Mouse (Mus musculus): ENCODE data around the gene Cacna1d. TPM values are rescaled to one million over a fixed set of nuclear protein-coding genes. Genes with fewer than 3 reads are reported as not detected.

Gene Cacna1d
- total RNA-seq, 2 experiments from 2014 or later: 0.36 to 0.38 TPM

DNA sequence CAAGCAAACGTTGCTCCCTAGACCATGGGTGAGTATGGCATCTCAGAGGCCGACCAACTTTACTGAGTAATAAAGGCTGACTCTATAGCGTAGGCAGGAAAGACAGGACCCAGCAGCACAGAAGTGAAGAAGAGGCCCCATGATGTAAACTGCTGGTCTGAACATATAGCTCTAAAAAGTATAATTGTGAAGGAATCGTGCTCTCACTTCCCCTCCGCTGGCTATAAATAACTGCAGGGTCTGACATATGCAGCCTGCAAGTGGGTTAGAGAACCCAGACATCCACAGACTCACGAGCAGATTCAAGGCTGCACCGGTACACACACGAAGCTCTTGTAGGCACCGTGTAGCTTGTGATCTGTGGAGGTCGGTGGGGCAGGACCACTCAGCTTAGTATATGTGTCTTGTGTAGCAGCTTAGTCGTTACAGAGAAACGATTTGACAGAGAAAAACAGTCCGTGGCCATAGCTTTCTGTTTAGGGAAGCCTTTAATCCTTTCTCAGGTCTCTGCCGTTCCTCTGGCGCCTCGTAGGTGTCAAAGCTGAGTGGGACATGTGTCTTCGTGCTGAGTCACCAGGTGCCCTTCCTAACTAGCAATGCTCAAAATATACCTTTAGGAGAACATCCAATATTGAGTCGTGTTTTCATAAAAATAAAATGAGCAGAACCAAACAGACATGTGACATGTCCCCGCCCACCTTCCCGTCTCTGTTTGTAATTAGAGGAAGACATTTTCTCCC, 366.1 kb downstream of the Cacna1d start:
- Histone ChIP-seq H3K4me3 (peak overlapping the region; percentile 36), H3K27ac (no peak overlapping the region)
- intact Hi-C loops (cut with DNase I): no loop called here
- no peak for DNase-seq
- TF ChIP-seq CTCF (IDR thresholded peaks at IDR 0.05): no peak

DNA sequence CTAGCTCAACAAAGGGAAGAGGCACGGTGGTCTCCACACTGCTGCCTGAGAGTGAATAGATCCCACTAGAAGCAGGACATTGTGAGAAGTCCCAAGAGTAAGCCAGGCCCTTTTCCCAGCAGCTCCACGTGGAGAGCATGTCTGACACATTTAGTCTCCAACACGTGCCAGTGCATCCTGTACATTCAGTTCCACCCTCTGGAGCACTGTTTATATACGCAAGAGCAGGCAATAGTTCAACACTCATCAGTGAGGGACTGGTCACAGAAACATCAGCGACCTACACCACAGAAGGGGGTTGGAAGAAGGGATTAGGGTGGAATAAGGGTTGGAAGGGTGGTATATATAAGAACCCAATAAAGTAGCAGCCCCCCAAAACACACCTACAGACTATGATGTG, 371.2 kb downstream of the Cacna1d start:
- no peak overlapping the region for H3K27ac ChIP-seq
- no peak for TF ChIP-seq CTCF (IDR thresholded peaks at IDR 0.05)
- intact Hi-C loops (cut with DNase I): no loop called here
- no peak for DNase-seq
- H3K4me3 ChIP-seq: no peak overlapping the region

GRCm38 (mm10) chr14:30113392-30114108, 377.7 kb downstream of the Cacna1d start:
- intact Hi-C loops (cut with DNase I): no loop called here
- DNase-seq: no peak

GRCm38 (mm10) chr14:30109079-30109478, 382.2 kb downstream of the Cacna1d start:
- DNase-seq: no peak
- no peak overlapping the region for H3K4me3 ChIP-seq
- TF ChIP-seq CTCF (IDR thresholded peaks at IDR 0.05): peak; percentile 41
- intact Hi-C loops (cut with DNase I): no loop called here
- no peak overlapping the region for H3K27ac ChIP-seq

More at GRCm38 (mm10) chr14:30113392-30114108, 377.7 kb downstream of the Cacna1d start:
- TF ChIP-seq CTCF (IDR thresholded peaks at IDR 0.05): no peak
- Histone ChIP-seq H3K4me3 (no peak overlapping the region), H3K27ac (no peak overlapping the region)

- Histone ChIP-seq H3K4me3 (no peak overlapping the region), H3K27ac (no peak overlapping the region)
- intact Hi-C loops (cut with DNase I): no loop called here
- no peak for DNase-seq
- no peak for TF ChIP-seq CTCF (IDR thresholded peaks at IDR 0.05)
Observed at GRCm38 (mm10) chr14:30106550-30106949, 384.7 kb downstream of the Cacna1d start.

GRCm38 (mm10) chr14:30105551-30105950, 385.7 kb downstream of the Cacna1d start:
- TF ChIP-seq CTCF (IDR thresholded peaks at IDR 0.05): no peak
- intact Hi-C loops (cut with DNase I): no loop called here
- no peak for DNase-seq
- Histone ChIP-seq H3K27ac (no peak overlapping the region), H3K4me3 (no peak overlapping the region)

DNA sequence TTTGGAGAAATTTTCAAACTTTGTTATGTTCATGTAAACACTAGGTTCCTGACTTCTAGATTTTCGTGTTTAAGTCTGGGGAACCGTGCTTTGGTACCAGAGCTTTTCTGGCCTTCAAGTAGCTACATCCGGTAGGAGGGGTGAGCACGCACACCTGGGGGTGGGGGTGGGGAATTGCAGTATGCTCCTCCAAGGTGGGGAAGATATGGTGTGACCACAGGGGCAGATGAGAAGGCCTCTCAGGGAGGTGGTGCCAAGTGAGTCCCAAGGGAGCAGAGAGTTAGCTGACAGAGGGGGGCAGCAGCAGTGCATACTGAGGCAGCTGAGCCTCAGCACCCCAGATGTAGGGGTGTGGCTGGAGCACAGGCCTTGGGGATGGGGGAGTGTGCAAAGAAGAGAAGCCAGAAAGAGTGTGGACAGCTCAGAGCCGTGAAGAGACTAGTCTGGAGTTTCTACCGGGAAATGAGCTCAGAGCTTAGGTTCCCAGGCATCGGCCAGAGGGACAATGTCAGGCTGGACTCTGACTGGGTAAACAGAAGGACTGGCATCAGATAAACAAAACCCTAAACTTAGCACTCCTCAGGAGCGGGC, 387.2 kb downstream of the Cacna1d start:
- H3K27ac ChIP-seq: no peak overlapping the region
- TF ChIP-seq CTCF (IDR thresholded peaks at IDR 0.05): no peak
- H3K4me3 ChIP-seq: no peak overlapping the region
- intact Hi-C loops (cut with DNase I): no loop called here
- DNase-seq: no peak

DNA sequence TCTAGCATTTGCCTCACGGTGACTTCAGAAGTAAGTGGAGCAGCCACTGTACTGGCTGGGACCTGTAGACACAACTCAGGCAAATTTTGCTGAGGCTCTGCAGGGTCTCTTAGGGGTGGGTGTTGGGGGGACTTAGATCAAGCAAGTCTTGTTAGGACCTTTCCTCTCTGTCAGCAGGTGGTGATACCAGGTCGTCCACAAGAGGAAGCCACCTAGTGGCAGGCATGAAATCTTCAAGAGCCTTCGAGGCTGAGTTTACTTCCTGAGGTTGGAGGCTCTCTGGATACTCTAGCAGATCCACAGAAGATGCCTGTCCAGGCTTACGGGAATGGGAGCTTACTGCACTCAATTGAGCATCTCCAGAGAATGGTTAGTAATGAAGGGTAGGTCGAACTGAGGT, 394.0 kb downstream of the Cacna1d start:
- DNase-seq: no peak
- intact Hi-C loops (cut with DNase I): no loop called here
- TF ChIP-seq CTCF (IDR thresholded peaks at IDR 0.05): peak; percentile 30; the same call in 1 of the 2 replicates
- H3K4me3 ChIP-seq: no peak overlapping the region
- no peak overlapping the region for H3K27ac ChIP-seq

GRCm38 (mm10) chr14:30092426-30092825, 398.8 kb downstream of the Cacna1d start:
- TF ChIP-seq CTCF (IDR thresholded peaks at IDR 0.05): no peak
- no peak overlapping the region for H3K27ac ChIP-seq
- no peak overlapping the region for H3K4me3 ChIP-seq
- intact Hi-C loops (cut with DNase I): no loop called here
- no peak for DNase-seq

DNA sequence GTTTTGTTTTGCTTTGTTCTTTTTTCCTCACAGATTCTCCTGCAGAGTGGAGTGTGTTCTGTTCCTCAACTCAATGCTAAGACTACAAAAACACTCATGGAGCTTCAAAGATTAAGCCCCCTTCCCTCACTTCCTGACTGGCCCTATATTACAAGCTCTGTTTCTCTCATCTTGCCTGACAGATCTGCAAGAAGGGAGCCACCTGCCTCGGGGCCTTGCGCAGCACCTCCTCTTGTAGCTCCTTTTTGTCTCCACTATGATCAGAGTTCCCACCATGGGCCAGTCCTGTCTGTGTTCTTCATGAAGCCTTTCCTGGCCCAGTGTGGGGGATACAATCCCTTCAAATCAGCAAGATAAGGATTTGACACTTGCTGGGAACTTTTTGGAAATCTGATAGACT, 399.2 kb downstream of the Cacna1d start:
- Histone ChIP-seq H3K27ac (no peak overlapping the region), H3K4me3 (no peak overlapping the region)
- no peak for TF ChIP-seq CTCF (IDR thresholded peaks at IDR 0.05)
- no peak for DNase-seq
- intact Hi-C loops (cut with DNase I): no loop called here

DNA sequence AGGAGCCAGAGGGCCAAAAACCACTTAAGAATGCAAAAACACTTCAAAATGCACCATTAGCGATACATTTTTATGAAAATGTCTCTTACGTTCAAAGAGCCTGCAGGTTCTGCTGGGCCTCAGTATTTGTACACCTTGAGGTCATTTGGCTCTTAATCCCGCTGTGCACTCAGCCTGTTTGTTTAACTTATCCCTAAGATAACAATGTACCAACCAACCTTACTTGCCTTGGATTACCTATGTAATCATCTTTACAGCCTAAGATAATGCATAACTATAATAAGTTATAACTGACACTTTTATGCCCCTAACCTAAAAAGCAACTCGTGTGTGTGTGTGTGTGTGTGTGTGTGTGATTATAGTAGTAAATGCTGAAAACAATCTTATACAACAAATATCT, 411.5 kb downstream of the Cacna1d start:
- no peak for TF ChIP-seq CTCF (IDR thresholded peaks at IDR 0.05)
- intact Hi-C loops (cut with DNase I): no loop called here
- H3K4me3 ChIP-seq: no peak overlapping the region
- no peak overlapping the region for H3K27ac ChIP-seq
- DNase-seq: no peak

DNA sequence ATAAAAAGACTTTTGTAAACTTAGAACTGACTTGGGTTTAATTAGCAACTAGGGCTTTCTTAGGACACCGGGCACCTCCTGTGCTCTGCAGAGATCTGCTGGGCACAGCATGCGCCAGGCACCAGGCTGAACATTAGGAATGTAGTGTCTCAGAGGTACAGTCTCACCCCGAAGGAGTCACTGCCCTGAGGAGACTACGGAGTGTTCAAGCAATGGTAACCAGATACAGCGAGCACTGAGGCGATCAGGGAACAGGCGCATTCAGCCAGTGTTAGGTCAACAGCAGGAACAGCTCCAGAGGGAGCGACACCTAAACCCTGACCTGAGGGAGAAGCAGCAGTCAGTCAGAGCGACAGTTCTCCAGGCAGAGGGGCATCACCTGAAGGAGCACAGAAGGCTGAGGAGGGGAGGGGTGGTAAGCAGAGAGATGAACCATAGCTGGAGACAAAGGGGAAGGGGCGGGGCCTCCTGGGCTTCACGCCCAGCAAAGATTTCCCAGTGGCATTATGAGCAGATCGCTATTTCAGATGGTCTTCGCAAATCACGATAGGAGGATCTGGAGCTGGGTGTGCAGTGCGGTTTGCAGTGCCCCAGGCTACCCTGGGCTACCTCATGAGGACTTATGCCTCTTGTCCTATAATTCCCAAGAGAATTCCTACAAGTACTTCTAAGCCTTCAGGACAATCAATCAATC, 413.0 kb downstream of the Cacna1d start:
- no peak for TF ChIP-seq CTCF (IDR thresholded peaks at IDR 0.05)
- DNase-seq: no peak
- H3K4me3 ChIP-seq: no peak overlapping the region
- H3K27ac ChIP-seq: no peak overlapping the region
- intact Hi-C loops (cut with DNase I): no loop called here

Measured in gastrocnemius, adult 2 months (tissue).